Mouse (Mus musculus): ENCODE measurements around the gene Map2. TPM values are rescaled to one million over a fixed set of nuclear protein-coding genes. Genes with fewer than 3 reads are reported as not detected.

Gene Map2
- polyA plus RNA-seq, 1 experiment, result 5.1 TPM

GRCm38 (mm10) chr1:66292121-66292881 is 117.2 kb downstream of the Map2 start:
- 74% methylated on average over 3 of the region's 3 CpGs for WGBS
- no peaks in the 10 kb centered on the region for H3K4me1 ChIP-seq (ENCODE audit: control insufficient read depth, insufficient read depth, low read length)
- H3K36me3 ChIP-seq (ENCODE audit: control insufficient read depth, insufficient read depth, low read length), result no peaks in the 10 kb centered on the region
- H3K27ac ChIP-seq (ENCODE audit: insufficient read depth, low read depth, low read length), result no peak overlapping the region
- DNase-seq, result no peak
- TF ChIP-seq POLR2A (IDR thresholded peaks at IDR 0.05; ENCODE audit: low read depth, low read length) (no peak), CTCF (conservative IDR thresholded peaks at IDR 0.05; ENCODE audit: insufficient read depth, insufficient read length, low read depth, low read length) (no peak)
- H3K4me3 ChIP-seq (ENCODE audit: insufficient read depth, low read depth, low read length), result no peak overlapping the region
- no peaks in the 10 kb centered on the region; the same call in 1 of the 2 replicates for H3K27me3 ChIP-seq (replicated peaks; ENCODE audit: control insufficient read depth, insufficient read depth, low read length)

DNA sequence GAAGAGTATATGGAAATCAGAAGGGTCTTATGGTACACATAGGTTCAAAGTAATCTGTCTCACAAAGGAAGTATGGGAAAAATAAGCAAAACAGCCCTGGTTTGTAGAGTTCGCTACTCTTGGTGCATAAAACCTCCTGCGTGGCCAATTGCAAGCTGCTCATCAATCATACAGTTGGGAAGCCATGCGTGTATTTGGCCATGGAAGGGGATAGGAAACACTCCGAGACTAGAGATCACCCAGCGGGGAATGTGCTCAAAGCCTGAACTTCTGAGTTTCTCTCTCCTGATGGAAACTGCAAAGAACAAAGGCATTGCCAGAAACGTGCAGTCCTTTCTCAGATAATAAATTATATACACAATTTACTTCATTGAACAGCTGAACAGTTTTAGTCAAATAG is 124.3 kb downstream of the Map2 start:
- TF ChIP-seq CTCF (conservative IDR thresholded peaks at IDR 0.05; ENCODE audit: insufficient read depth, insufficient read length, low read depth, low read length), result no peak
- TF ChIP-seq POLR2A (IDR thresholded peaks at IDR 0.05; ENCODE audit: low read depth, low read length), result no peak
- H3K36me3 ChIP-seq (ENCODE audit: control insufficient read depth, insufficient read depth, low read length), result no peaks in the 10 kb centered on the region
- WGBS, result 43% methylated on average over 6 of the region's 6 CpGs

GRCm38 (mm10) chr1:66320378-66321135 is 145.5 kb downstream of the Map2 start:
- Histone ChIP-seq H3K4me3 (ENCODE audit: insufficient read depth, low read depth, low read length) (no peak overlapping the region), H3K36me3 (ENCODE audit: control insufficient read depth, insufficient read depth, low read length) (no peaks in the 10 kb centered on the region), H3K27ac (ENCODE audit: insufficient read depth, low read depth, low read length) (no peak overlapping the region), H3K27me3 (replicated peaks; ENCODE audit: control insufficient read depth, insufficient read depth, low read length) (no peaks in the 10 kb centered on the region), H3K4me1 (ENCODE audit: control insufficient read depth, insufficient read depth, low read length) (no peaks in the 10 kb centered on the region)
- TF ChIP-seq POLR2A (IDR thresholded peaks at IDR 0.05; ENCODE audit: low read depth, low read length), result no peak
- no peak for TF ChIP-seq CTCF (conservative IDR thresholded peaks at IDR 0.05; ENCODE audit: insufficient read depth, insufficient read length, low read depth, low read length)
- 93% methylated on average over 2 of the region's 2 CpGs for WGBS
- no peak for DNase-seq

More for the DNA sequence above, 124.3 kb downstream of the Map2 start:
- Histone ChIP-seq H3K4me3 (ENCODE audit: insufficient read depth, low read depth, low read length) (no peak overlapping the region), H3K27ac (ENCODE audit: insufficient read depth, low read depth, low read length) (no peak overlapping the region), H3K4me1 (ENCODE audit: control insufficient read depth, insufficient read depth, low read length) (no peaks in the 10 kb centered on the region), H3K27me3 (replicated peaks; ENCODE audit: control insufficient read depth, insufficient read depth, low read length) (no peaks in the 10 kb centered on the region)
- no peak for DNase-seq

GRCm38 (mm10) chr1:66321136-66321502 is 146.0 kb downstream of the Map2 start:
- Histone ChIP-seq H3K4me3 (ENCODE audit: insufficient read depth, low read depth, low read length) (no peak overlapping the region), H3K27me3 (replicated peaks; ENCODE audit: control insufficient read depth, insufficient read depth, low read length) (no peaks in the 10 kb centered on the region), H3K36me3 (ENCODE audit: control insufficient read depth, insufficient read depth, low read length) (no peaks in the 10 kb centered on the region), H3K4me1 (ENCODE audit: control insufficient read depth, insufficient read depth, low read length) (no peaks in the 10 kb centered on the region), H3K27ac (ENCODE audit: insufficient read depth, low read depth, low read length) (no peak overlapping the region)
- 57% methylated on average over 1 of the region's 1 CpGs for WGBS
- TF ChIP-seq CTCF (conservative IDR thresholded peaks at IDR 0.05; ENCODE audit: insufficient read depth, insufficient read length, low read depth, low read length), result no peak
- no peak for TF ChIP-seq POLR2A (IDR thresholded peaks at IDR 0.05; ENCODE audit: low read depth, low read length)
- no peak for DNase-seq

- TF ChIP-seq POLR2A (IDR thresholded peaks at IDR 0.05; ENCODE audit: low read depth, low read length) (no peak), CTCF (conservative IDR thresholded peaks at IDR 0.05; ENCODE audit: insufficient read depth, insufficient read length, low read depth, low read length) (no peak)
- no peak for DNase-seq
- Histone ChIP-seq H3K4me3 (ENCODE audit: insufficient read depth, low read depth, low read length) (no peak overlapping the region), H3K36me3 (ENCODE audit: control insufficient read depth, insufficient read depth, low read length) (no peaks in the 10 kb centered on the region), H3K4me1 (ENCODE audit: control insufficient read depth, insufficient read depth, low read length) (no peaks in the 10 kb centered on the region), H3K27ac (ENCODE audit: insufficient read depth, low read depth, low read length) (no peak overlapping the region), H3K27me3 (replicated peaks; ENCODE audit: control insufficient read depth, insufficient read depth, low read length) (no peaks in the 10 kb centered on the region)
- WGBS, result 45% methylated on average over 15 of the region's 15 CpGs
These were observed 146.6 kb downstream of the Map2 start for GRCm38 (mm10) chr1:66321631-66322142.

DNA sequence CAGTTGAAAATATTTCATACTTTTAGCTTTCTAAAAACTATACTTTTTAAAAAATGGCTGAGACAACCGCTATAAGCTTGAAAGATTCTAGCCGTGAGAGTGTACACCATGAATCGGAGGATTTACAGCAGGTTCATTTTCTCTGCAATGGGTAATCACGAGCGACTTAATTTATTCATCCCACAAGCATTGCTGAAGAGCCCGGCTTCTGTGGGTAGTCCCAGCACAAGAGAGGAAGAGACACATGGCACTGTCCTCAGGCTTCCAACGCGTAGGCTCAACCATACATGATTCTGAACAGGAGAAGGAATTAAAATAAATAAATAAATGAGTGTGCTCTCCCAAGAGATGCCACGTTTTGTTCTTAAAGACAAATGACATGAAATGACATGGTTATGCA is 148.4 kb downstream of the Map2 start:
- Histone ChIP-seq H3K4me1 (ENCODE audit: control insufficient read depth, insufficient read depth, low read length) (no peaks in the 10 kb centered on the region), H3K27ac (ENCODE audit: insufficient read depth, low read depth, low read length) (no peak overlapping the region), H3K27me3 (replicated peaks; ENCODE audit: control insufficient read depth, insufficient read depth, low read length) (no peaks in the 10 kb centered on the region), H3K36me3 (ENCODE audit: control insufficient read depth, insufficient read depth, low read length) (no peaks in the 10 kb centered on the region), H3K4me3 (ENCODE audit: insufficient read depth, low read depth, low read length) (no peak overlapping the region)
- no peak for TF ChIP-seq CTCF (conservative IDR thresholded peaks at IDR 0.05; ENCODE audit: insufficient read depth, insufficient read length, low read depth, low read length)
- no peak for TF ChIP-seq POLR2A (IDR thresholded peaks at IDR 0.05; ENCODE audit: low read depth, low read length)
- DNase-seq, result no peak
- 85% methylated on average over 9 of the region's 9 CpGs for WGBS

DNA sequence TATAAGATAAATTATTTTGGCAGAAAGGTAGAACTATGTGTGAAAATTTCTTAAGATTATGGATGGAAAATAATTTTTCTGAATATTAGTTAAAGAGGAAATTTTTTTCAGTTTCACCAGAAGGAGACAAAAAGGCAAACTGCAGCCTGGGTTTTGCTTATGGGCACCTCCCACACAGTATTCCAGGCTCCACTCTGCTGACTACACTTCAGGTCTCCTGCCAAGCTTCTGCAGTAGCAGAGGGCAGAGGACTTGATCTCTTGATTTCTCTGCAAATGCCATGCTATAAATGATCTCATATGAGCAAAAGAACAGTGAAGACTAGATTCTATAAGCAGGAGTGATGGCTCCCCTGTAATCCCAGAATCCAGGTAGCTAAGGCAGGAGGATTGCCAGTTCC is 149.9 kb downstream of the Map2 start:
- DNase-seq, result no peak
- H3K4me1 ChIP-seq (ENCODE audit: control insufficient read depth, insufficient read depth, low read length), result no peaks in the 10 kb centered on the region
- no peaks in the 10 kb centered on the region for H3K27me3 ChIP-seq (replicated peaks; ENCODE audit: control insufficient read depth, insufficient read depth, low read length)
- no peak overlapping the region for H3K4me3 ChIP-seq (ENCODE audit: insufficient read depth, low read depth, low read length)
- H3K27ac ChIP-seq (ENCODE audit: insufficient read depth, low read depth, low read length), result no peak overlapping the region
- H3K36me3 ChIP-seq (ENCODE audit: control insufficient read depth, insufficient read depth, low read length), result no peaks in the 10 kb centered on the region
- no peak for TF ChIP-seq POLR2A (IDR thresholded peaks at IDR 0.05; ENCODE audit: low read depth, low read length)
- no peak for TF ChIP-seq CTCF (conservative IDR thresholded peaks at IDR 0.05; ENCODE audit: insufficient read depth, insufficient read length, low read depth, low read length)

Measured in kidney, adult 2 months (tissue).